16 mouse cellular contexts compared by ENCODE assay signal in the genomic region with DNA sequence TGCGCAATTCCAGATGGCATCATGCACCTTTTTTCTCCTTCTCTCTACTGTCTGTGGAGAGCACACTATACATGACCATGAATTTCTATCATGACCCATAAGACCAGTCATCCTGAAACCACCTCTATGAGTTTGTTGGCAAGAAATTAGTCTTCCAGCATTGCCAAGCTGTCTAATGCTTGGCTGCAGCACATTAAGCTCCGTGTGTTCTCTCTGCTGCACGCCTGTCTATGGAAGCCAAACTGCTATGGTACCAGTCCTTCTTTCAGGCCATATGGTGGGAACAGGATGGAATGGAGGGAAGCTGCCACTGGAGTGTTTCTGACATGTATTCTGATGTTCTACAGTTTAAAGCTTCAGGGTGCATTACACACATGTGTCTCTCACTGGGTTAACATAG.
DNase-seq lines count a peak whose midpoint lies in the region; ATAC-seq lines count a peak whose summit lies in the region.
"Had no signal": no experiment of that assay in that cellular context is flagged by ENCODE, and none has a peak within 500 bp of the region (broad histone marks: within the 10 kb centered on the region; RNA-seq: fewer than 3 reads in every experiment).

No protein-coding gene starts in this region.

- H3K4me1 ChIP-seq in forebrain, embryonic 13.5 days: no peaks in the 10 kb centered on the region
- no peaks in the 10 kb centered on the region for H3K4me1 ChIP-seq in forebrain, embryonic 11.5 days (replicated peaks; ENCODE audit: control insufficient read depth, insufficient read depth, low read length)
- H3K4me1 ChIP-seq: heart, embryonic 12.5 days; kidney, embryonic 15.5 days; limb, embryonic 13.5 days had no signal

- no peak overlapping the region for H3K9ac ChIP-seq in forebrain, embryonic 13.5 days
- no peak overlapping the region for H3K9ac ChIP-seq in forebrain, embryonic 11.5 days (ENCODE audit: low read length)
- H3K9ac ChIP-seq: heart, embryonic 12.5 days; kidney, embryonic 15.5 days; limb, embryonic 13.5 days; liver, postnatal 0 days had no signal

- no peak overlapping the region for H3K4me2 ChIP-seq in forebrain, embryonic 13.5 days
- H3K4me2 ChIP-seq in forebrain, embryonic 11.5 days (ENCODE audit: low read depth, low read length, severe bottlenecking): no peak overlapping the region
- H3K4me2 ChIP-seq: heart, embryonic 12.5 days; kidney, embryonic 15.5 days; limb, embryonic 13.5 days had no signal

- H3K36me3 ChIP-seq in forebrain, embryonic 13.5 days (ENCODE audit: poor library complexity, severe bottlenecking): no peaks in the 10 kb centered on the region
- no peaks in the 10 kb centered on the region for H3K36me3 ChIP-seq in forebrain, embryonic 11.5 days (ENCODE audit: control insufficient read depth, insufficient read depth, low read length)
- H3K36me3 ChIP-seq: heart, embryonic 12.5 days; kidney, embryonic 15.5 days; limb, embryonic 13.5 days had no signal

- no peaks in the 10 kb centered on the region for H3K9me3 ChIP-seq in forebrain, embryonic 13.5 days (replicated peaks)
- H3K9me3 ChIP-seq in forebrain, embryonic 11.5 days (ENCODE audit: control insufficient read depth, low read length): no peaks in the 10 kb centered on the region
- H3K9me3 ChIP-seq: heart, embryonic 12.5 days; kidney, embryonic 15.5 days; limb, embryonic 13.5 days had no signal

- H3K27me3 ChIP-seq in forebrain, embryonic 13.5 days: no peaks in the 10 kb centered on the region
- no peaks in the 10 kb centered on the region for H3K27me3 ChIP-seq in forebrain, embryonic 11.5 days (ENCODE audit: control insufficient read depth, insufficient read depth, low read length)
- H3K27me3 ChIP-seq: heart, embryonic 12.5 days; kidney, embryonic 15.5 days; limb, embryonic 13.5 days had no signal

- no peak overlapping the region for H3K27ac ChIP-seq in forebrain, embryonic 13.5 days
- no peak overlapping the region for H3K27ac ChIP-seq in forebrain, embryonic 11.5 days (ENCODE audit: low read depth, low read length)
- H3K27ac ChIP-seq: kidney, embryonic 15.5 days; limb, embryonic 13.5 days had no signal

- no peak overlapping the region for H3K4me3 ChIP-seq in forebrain, embryonic 13.5 days
- H3K4me3 ChIP-seq in forebrain, embryonic 11.5 days (ENCODE audit: low read depth, low read length): no peak overlapping the region
- H3K4me3 ChIP-seq: heart, embryonic 12.5 days; kidney, embryonic 15.5 days; limb, embryonic 13.5 days had no signal

- 88% methylated on average over 3 of the region's 3 CpGs for WGBS in forebrain, embryonic 13.5 days
- 95% methylated on average over 3 of the region's 3 CpGs for WGBS in forebrain, embryonic 11.5 days

- DNase-seq in forebrain, embryonic 11.5 days (ENCODE audit: low spot score): no peak
- peak; percentile 97 for DNase-seq in brain, adult 2 months (ENCODE audit: low read depth, low spot score)
- DNase-seq in cerebellum, postnatal 10 days: peak; percentile 86 to 88
- peak; percentile 28 to 30 for DNase-seq in layer of hippocampus, adult 8-10 months (ENCODE audit: low spot score in 2 of 2)
- no peak for DNase-seq in lung, postnatal 25 days (ENCODE audit: low spot score)
- no peak for DNase-seq in heart, adult 9 months (ENCODE audit: low spot score in 2 of 2)
- DNase-seq: gastrocnemius, postnatal 10 days; liver, postnatal 0 days; midbrain, embryonic 14.5 days; right cerebral cortex, postnatal 4 days; thymus, adult 2 months had no signal

- peak; percentile 74; the same call in 1 of the 2 replicates for ATAC-seq in forebrain, embryonic 13.5 days
- ATAC-seq in forebrain, embryonic 11.5 days (replicated peaks; ENCODE audit: low FRiP score): no peak
- no peak for ATAC-seq in erythroid progenitor cell, adult 5-6 weeks (replicated peaks; ENCODE audit: low FRiP score, poor library complexity, severe bottlenecking)
- ATAC-seq: liver, postnatal 0 days had no signal

Comparison
In these comparisons a context has a peak if more than half of its experiments do, and no peak if none do; other contexts are left out.
1. DNase-seq: peak in brain, adult 2 months (single experiment), cerebellum, postnatal 10 days (2 of 2) and layer of hippocampus, adult 8-10 months (2 of 2); none in forebrain, embryonic 11.5 days (single experiment), lung, postnatal 25 days (single experiment) and heart, adult 9 months (0 of 2).